Mouse (Mus musculus): ENCODE results near the gene Trmt13.
"Not testable (repeated sequence)": the region's sequence is repeated elsewhere in the genome, so short reads cannot be mapped to it uniquely, and the experiment has no call there.

Gene Trmt13

DNA sequence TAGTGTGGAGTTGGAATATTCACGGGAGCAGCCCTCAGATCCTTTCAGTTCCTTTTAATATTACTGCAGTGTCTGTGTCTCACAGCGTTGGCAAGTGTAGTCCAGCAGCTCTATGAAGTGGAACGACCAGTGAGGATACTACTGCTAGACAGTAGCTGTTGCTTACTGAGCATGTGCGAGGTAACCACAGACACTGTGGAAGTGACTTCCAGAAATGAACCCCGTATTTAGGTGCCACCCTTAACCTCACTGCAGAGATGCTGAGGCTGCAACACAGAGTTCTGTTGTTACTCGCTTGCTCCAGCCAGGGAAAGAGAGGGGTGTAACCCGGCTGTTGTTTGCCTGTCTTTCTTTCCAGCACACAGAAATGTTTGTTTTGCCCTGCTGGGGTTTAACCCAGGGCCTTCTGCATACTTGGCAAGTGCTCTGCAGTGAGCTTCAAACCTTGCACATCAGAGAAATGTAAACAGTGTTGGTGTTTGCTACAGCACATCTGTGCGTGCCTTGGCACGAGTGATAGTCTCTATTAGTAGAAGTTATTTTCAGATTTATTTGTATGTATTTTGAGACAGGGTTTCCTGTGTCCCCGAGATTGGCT, at the start of gene Trmt13:
Gene Trmt13, minus strand, starts transcription at position 293 of the 598 bp plus-strand sequence.
- DNase-seq = no peak

DNA sequence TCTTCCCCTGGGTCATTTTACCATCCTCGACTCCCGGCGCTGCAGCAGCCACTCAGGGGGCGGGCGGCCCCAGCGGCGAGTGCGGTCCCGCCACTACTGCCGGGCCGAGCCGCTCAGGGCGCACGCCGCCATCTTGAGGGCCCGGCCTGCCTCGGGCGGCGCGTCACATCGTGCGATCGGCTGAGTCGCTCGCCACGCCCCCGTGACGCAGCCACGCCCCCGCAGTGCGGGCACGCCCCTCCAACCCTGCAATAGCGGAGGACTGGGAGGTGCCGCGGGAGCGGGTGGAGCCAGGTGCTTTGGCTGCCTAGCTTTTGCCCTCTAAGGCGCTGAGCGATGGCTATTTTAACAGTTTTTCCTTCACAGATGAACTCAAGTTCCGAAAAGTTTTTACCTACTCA, 48.1 kb upstream of the Trmt13 start, which contains the start of gene Mfsd14a:
Gene Mfsd14a, minus strand, starts transcription at position 215 of the 401 bp plus-strand sequence.
- peak; percentile 98 to 99 for DNase-seq

DNA sequence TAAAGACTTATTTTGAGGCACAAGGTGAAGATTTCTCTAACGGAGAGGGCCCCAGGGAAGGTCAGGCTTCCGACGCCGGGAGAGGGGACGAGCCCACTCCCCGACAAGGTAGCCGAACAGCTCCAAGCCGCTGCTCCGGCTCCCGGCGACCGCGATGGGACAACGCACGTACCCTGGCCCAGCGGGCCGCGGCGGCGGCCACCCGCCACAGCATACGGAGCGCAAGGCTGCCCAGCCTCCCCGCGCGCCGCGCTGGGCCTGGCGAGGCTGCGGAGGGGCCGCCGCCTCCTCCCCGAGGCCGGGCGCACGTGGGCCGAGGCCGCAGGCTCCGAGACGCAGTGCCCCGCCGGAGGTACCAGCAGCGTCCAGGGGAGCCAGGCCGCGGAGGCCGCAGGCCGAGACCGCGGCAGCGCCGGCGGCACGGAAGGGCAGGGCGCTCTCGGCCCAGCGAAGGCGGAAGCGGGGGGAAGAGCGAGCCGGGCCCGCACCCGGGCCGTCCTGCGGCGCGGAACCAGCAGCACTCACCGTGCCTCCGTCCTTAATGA, 47.6 kb upstream of the Trmt13 start:
- DNase-seq = peak; percentile 14 to 44

DNA sequence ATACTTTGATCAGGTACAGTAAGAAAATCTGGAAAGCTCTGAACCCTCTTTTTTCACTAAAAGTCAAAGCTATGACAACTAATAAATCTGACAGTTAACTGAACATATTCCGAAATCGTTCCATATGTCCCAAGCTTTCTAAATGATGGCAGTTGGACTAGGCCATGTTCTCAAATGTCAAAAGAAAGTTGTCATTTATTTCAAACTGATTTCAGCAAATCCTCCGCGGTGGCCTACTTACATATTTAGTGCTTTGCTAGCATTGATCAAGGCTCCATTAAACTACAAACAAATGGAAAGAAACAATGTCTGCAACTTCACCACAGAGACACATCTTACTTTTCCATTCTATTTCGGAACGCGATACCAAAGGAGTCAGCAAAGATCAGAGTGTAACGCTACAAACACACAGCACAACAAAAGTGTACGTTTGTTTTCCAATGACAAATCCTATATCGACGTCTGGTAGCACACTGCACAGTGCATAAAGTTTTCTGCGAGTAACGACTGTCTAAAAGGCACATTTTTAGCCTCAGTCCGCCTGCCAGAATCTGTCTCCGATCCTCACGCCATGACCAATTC, 47.0 kb upstream of the Trmt13 start:
- DNase-seq = peak in 1 of 2 experiments; percentile 7

DNA sequence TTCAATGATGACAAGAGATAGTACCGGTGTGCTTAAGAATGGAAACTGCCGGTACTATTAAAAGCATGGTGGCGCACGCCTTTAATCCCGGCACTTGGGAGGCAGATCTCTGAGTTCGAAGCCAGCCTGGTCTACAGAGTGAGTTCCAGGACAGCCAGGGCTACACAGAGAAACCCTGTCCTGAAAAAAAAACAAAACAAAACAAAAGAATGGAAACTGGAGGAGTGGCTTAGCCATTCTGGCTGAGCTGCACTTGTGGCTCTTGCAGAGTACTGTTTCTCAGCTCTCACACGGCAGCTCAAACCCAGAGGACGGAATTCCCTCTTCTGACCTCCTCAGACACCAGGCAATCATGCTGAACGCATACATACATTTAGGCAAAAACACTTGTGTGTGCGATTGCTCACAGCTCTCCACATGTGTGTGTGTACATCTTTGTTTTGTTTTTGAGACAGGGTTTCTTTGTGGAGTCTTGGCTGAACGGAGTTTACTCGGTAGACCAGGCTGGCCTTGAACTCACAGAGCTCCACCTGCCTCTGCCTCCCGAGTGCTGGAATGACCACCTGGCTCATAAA, 45.6 kb upstream of the Trmt13 start:
- DNase-seq = no peak

DNA sequence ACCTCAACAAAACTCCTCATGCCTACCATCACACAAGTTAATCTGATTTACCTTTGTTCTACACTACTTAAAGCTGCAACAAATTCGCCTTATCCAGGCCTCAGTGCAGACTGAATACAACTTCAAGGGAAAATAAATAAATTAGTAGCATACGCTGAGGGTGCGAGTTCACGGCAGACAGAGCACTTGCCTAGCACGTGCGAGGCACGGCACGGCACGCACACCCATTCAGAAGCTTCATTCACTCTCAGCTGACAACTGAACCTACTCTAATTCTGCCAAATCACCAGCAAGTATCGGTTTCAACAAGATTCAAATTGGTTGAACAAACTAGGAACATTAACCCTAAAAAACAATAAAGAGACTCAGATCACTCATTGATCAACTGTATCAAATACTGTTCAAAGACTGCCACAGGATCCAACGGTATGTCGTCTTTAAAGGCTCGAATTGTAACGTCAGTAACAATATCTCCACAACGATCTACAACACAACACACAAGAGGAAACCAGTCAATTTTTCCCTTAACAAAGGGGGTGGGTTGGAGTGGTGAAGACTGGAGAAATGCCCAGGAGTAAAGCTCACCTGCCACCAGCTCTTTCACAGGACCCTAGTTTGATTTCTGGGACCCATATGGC, 44.7 kb upstream of the Trmt13 start:
- peak; percentile 9 to 24 for DNase-seq

DNA sequence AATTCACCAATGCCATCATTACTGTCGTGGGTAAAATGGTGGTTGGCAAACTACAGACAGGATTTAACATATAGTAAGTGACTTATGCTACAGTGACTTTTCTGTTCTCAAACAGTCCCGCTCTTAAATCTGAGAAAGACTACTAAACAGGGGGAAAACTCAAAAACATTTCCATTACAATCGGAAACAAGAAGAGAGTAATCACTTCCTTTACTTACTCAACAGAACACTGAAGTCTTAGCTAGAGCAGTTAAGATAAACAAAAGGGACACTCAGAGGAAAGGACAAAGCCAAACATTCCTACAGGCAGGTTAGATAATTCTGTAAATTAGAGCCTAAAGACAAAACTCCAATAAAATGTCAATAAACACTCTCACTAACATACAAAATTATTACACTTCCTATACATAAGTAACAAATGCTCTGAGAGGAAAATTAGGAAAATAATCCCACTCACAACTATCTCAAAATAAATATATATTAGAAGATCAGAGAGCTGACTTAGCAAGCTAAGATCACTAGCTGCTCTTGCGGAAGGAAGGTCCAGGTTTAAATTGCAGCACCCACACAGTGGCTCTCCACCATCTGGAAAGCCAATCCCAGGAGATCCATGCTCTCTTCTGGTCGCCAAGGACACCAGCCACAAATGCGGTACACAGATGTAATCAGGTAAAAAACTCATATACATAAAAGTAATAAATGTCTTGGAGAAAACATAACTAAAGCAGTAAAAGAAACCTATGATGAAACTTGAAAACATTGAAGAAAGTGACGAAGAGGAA, 42.0 kb upstream of the Trmt13 start:
- no peak for DNase-seq

DNA sequence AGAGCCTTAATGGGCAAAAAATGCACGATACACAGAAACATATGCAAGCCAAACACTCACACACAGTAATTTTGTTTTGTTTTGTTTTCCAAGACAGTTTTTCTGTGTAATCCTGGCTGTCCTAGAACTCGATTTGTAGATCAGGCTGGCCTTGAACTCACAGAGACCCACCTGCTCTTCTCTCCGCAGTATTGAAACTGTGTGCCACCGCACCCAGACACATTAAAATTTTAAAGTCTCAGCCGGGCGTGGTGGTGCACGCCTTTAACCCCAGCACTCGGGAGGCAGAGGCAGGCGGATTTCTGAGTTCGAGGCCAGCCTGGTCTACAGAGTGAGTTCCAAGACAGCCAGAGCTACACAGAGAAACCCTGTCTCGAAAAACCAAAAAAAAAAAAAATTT, 39.7 kb upstream of the Trmt13 start:
- DNase-seq = not testable (repeated sequence)

DNA sequence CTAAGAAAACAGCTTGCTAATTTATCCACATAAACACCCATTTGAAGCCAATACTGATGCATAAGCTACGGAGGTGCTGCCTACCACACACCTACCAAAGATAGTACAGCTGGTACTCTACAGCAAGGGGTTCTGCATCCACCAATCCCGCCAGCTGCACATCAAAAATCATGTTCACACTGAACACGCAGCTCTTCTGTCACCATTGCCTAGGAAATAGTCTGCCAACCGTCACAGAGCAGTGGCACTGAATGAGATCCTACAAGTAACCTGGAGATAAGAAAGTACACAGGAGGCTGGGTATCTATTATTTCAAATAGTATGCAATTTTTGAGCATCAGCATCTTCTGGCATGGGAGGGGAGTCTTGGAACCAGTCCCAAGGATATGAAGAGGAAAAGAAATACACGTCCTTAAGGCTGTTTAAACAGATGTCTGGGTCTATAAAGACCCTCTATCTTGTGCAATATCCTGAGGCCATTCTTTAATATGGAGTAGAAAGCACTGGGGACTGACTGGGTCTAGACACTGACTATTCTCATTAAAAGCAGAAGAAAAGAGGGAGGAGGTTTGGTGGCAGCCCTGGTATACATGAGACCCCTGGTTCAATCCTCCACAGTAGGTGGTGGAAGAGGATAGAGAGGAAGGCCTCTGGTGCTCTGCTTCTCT, 39.0 kb upstream of the Trmt13 start:
- DNase-seq = no peak

DNA sequence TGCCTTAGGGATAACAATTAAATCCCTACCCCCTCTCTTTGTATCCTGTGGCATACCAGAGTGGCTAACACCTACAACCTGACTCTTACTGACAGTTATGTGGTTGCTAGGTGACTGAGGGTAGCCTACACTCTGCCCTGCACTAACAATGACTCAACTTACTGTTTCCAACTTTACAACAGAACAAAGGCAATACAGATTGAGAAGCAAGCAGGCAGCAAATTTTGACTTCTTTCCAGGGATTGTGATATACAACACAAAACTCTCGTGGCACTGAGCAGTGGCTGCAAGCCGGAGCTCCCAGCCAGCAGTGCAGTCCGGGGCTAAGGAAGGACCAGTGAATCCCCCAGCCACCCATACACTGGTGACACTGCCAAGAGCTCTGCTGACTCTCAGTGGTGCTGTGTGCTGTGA, 37.7 kb upstream of the Trmt13 start:
- DNase-seq = no peak

DNA sequence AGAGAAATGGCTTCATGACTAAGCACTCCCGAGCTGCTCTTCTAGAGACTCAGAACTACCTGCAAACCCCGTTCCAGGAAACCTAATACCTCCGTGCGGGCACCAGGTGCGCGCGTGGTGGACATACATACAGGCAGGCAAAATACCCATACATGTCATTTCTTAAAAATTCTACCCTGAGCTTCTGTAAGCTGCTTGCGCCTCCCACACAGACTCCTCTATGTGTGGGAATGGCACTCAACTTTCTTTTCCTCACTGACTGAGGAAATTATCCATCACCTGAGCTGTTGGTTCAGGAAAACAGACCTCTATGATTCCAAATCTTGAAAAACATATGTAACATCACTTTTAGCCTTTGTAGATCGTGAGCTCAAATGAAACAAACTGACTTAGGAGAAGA, 36.3 kb upstream of the Trmt13 start:
- DNase-seq = no peak

DNA sequence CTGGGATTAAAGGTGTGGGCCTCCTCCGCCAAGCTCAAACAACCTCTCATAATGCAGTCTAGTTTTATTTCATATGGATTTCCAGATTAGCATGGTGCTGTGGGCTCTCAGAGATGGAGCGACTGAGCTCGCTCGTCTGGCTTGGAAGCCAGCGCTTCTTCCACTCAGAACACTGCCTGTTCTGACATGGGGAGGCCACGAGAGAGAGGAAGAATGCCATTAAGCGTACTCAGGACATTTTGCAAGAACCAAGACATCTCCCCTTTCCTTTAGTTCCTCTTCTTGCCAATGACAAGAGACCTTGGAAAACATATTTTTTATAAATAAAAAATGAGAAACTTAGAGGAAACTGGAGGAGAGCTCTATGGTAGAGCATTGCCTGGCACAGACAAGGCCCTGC, 34.4 kb upstream of the Trmt13 start:
- DNase-seq = no peak

DNA sequence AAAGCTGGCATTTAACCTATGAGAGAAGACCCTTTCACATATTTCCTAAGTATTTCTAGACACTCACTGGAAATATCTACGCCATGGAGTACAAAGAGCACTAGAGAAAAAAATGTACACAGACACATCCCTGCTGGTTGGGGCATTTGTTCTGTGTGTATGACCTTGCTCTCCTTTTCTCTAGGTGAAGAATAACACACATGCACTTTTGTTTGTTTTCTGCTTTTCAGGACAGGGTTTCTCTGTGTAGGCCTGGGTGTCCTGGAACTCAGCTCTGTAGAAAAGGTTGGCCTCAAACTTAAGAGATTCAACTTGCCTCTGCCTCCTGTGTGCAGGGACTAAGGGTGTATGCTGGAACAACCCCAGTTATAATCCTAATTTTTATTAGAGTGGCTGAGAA, 32.0 kb upstream of the Trmt13 start:
- DNase-seq = no peak

DNA sequence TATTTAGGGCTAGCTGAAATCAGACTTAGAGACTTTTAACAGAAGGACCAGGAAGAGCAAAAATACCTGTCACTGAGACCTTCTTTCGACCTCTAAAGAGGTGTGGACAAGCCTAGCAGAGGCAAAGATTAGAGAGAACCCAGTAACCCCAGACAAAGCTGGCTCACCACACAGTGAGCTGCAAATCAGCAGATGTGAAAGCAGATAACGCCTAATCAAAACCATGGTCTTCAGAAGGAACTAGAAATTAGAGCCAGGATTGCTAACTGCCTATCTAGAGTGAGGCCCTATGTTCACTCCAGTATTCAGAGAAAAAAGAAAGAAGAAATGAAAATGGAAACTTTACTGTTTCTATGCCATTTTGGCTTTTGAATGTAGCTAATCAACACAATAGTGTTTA, 28.0 kb upstream of the Trmt13 start:
- DNase-seq = no peak

DNA sequence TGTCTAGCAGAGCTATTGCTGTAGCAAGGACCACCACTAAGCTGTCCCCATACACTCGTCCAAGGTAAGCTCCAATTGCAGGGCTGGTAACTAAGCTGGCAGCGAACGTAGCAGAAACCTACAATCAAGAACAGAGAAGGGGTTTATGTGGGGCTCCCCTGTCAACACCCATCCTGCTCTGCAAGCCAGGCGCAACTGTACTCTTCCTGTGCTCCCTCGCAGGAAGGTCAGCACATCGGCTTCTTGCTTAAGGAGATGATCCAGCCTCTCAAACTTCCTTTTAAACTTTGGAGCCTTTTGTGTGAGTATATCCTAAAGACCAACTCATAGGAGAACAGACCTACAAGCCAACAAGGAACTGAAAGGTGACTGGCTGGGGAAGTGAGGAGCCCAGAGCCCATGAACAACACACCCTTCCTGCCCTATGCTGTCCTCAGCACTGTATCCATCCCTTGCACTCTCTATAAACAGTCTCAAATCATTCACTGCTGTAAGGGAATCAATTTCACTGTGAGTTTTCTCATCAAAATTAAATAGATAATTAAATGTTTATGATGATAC, 27.5 kb upstream of the Trmt13 start:
- DNase-seq = no peak

DNA sequence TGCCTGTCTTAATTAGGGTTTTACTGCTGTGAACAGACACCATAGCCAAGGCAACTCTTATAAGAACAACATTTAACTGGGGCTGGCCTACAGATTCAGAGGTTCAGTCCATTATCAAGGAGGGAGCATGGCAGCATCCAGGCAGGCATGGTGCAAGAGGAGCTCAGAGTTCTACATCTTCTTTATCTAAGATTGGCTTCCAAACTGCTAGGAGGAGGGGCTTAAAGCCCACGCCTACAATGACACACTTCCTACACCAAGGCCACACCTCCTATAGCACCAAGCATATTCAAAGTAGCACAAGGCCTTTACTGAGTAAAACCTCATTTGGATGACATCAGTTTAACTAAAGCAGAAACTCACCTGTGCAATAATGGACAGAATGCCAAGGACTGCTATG, 25.6 kb upstream of the Trmt13 start:
- no peak for DNase-seq

DNA sequence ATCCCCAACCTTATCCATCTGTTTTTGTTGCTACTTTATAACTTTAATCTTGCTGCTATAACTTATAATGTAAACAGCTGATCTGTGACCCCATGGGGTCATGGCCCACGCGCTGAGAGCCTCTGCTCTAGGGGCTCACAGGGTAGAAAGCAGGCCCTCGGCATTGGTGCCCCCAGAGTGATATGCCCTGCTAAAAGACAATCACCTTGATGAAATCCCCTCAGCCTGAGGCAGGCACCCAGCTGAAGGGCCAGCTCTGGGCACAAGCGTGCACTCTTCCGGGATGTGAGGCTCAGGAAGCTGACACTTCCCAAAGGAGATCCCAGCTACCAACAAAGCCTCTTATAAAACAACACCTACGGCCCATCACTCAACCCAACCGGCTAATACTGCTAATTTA, 24.2 kb upstream of the Trmt13 start:
- no peak for DNase-seq

DNA sequence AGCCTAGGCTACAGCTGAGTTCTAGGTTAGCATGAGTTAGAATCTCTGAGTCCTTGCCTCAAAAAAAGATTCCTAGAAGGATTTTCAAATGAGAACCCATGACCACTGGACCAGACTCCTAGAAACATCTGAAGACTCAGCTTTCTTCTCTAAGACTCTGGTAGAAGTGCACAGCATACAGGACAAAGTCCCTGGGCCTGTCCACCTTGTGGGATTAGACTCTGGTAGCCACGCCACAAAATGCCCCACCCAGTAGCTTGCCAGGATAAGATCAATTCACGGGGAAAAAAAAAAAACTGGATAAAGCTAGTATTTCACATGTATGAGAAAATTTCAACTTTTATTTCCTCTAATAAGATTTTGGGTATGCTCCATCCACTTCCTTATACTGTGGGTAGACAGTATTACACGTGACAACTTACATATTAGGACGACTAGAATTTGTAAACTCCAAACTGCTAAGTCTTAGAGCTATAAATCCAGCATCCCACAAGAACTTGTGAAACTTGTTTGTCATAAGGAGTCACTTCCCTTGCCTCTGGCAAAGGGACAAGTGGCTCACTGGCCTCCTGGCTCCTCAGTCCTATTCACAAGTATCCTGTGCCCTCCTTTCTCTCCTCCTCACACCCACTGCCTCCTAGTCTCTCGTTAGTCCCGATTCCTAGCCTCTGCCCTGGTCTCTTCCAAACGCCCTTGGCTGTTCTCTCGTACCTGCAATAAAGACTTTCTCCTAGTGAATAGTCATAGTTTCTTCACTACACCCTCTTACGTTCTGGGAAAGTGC, 23.5 kb upstream of the Trmt13 start:
- no peak for DNase-seq

DNA sequence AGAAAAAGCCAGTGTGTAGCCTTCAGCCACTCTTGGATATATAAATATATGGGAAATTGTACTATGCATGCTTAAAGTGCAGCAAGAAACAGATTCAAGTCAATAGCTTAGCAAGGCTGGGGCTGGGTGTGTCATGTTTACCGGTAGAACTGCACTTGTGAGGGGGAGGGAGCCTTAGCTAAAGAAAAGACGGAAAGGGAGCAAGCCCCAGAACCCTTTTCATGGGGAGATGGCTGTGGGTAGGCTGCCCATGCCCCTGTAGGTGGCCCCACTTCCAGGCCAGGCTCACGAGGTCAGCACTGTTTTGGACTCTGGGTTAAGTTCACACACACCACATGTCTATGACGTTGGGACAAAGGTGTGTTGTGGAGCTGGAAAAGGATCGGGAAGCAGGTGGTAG, 21.4 kb upstream of the Trmt13 start:
- DNase-seq = no peak

DNA sequence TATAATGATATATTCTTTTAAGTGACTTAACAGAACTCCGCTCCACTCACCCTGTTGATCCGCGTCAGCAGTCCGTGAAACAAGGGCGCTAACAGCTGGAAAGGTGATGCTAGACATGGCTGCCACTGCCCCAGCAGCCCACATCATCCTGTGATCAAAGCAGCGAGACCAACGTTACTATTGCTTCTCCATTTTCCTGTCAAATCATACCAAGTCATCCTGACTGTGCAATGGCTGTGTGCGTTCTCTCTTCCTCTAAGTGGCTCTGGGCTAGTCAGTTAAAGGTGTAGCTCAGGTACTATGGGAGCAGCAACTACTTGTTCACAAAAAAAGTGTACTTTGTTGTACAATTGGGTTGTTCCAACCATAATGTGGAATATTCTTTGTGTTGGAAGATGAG, 20.5 kb upstream of the Trmt13 start:
- no peak for DNase-seq

DNA sequence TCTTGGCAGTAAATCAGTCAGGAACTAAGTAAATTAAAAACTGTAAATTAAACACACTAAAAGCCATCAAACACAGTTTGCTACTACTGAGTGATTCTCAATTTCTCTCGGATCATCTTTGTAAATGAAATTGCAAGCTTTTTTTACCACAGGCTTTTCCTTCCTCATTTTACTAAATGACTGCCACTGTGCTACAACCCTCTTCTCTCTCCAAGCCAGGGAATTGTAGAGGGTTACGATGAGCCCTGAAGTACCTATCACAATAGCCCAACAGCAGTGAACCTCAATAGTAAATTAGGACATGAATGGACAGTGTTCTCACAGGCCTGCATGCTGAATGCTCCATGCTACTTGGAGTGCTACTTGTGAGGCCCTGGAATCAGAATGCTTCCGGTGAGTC, 19.7 kb upstream of the Trmt13 start:
- no peak for DNase-seq

Measured in kidney, adult 8-10 months (tissue).